Mouse (Mus musculus) lung, embryonic 15.5 days (tissue): ENCODE results near the gene Gm17545. TPM values are rescaled to one million over a fixed set of nuclear protein-coding genes. Genes with fewer than 3 reads are reported as not detected.
A peak's percentile ranks its signal among the peaks of the same experiment; 100 is the strongest.
"Not testable (repeated sequence)": the region's sequence is repeated elsewhere in the genome, so short reads cannot be mapped to it uniquely, and the experiment has no call there.

Source experiments
- ATAC-seq: fragments of 200-750 bp; cut with Nextera tagmentation; 2 replicates; pipeline ENCODE4 v1.8.0; 2017; ENCODE audit warnings: moderate number of reproducible peaks, borderline replicate concordance; ENCODE audit not compliant: low FRiP score, low TSS enrichment; ENCODE audit errors: extremely low read depth
- H3K27ac ChIP-seq: fragments of 300-500 bp; sonication (generic); 2 replicates; pipeline ENCODE4 v1.5.1; 2015; ENCODE audit warnings: moderate library complexity, mild to moderate bottlenecking, inconsistent platforms
- H3K27me3 ChIP-seq: fragments of 300-500 bp; sonication (generic); 2 replicates; pipeline ENCODE4 v1.6.1; 2015; ENCODE audit warnings: inconsistent platforms
- H3K36me3 ChIP-seq: fragments of 300-500 bp; sonication (generic); 2 replicates; pipeline ENCODE4 v1.6.1; 2015; ENCODE audit warnings: inconsistent platforms
- H3K4me1 ChIP-seq: fragments of 300-500 bp; sonication (generic); 2 replicates; pipeline ENCODE4 v1.6.1; 2015; ENCODE audit warnings: inconsistent platforms
- H3K4me2 ChIP-seq: fragments of 300-500 bp; sonication (generic); 2 replicates; pipeline ENCODE4 v1.6.1; 2015; ENCODE audit warnings: inconsistent platforms, mild to moderate bottlenecking, moderate library complexity
- H3K4me3 ChIP-seq: fragments of 300-500 bp; sonication (generic); 2 replicates; pipeline ENCODE4 v1.5.1; 2015; ENCODE audit warnings: mild to moderate bottlenecking, inconsistent platforms
- H3K9ac ChIP-seq: fragments of 300-500 bp; sonication (generic); 2 replicates; pipeline ENCODE4 v1.6.1; 2015; ENCODE audit warnings: inconsistent platforms
- H3K9me3 ChIP-seq: fragments of 300-500 bp; sonication (generic); 2 replicates; pipeline ENCODE4 v1.6.1; 2016; ENCODE audit warnings: inconsistent platforms
- WGBS: fragments of 180-500 bp; shearing (Covaris S2); methylation state at CpG from one replicate; pipeline ENCODE4 v1.1.7; 2015; 5-methylcytosine and 5-hydroxymethylcytosine counted together
- polyA plus RNA-seq: library from polyadenylated mRNA; unstranded; fragments of >200 nt; fragmentation: Nextera tagmentation; extraction: Ambion mirVana; gene quantifications from 2 replicates; pipeline ENCODE4 v1.2.1, GENCODE M21; 2015

Gm17545 gene
- not detected in 2 replicates for polyA plus RNA-seq

DNA sequence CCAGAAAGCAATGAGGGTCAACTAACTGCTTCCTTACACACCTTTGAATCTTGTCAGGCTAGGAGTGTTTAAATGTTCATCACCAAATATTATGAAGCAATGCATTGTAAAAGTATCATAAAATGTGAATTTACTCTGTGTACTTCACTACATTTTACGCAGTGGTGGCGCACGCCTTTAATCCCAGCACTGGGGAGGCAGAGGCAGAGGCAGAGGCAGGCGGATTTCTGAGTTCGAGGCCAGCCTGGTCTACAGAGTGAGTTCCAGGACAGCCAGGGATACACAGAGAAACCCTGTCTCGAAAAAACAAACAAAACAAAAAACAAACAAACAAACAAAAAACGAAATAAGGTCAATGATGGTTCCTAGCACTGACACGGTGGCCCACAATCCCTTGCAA, at the start of gene Gm17545:
Gene Gm17545, plus strand, starts transcription at position 301 of the 400 bp plus-strand sequence.
- not testable (repeated sequence) for H3K4me1 ChIP-seq, H3K27me3 ChIP-seq, H3K27ac ChIP-seq, ATAC-seq, H3K9ac ChIP-seq, H3K4me3 ChIP-seq, H3K4me2 ChIP-seq, H3K9me3 ChIP-seq
- peaks cover 77% of the 10 kb centered on the region for H3K36me3 ChIP-seq
- WGBS, result 85% methylated on average over 8 of the region's 8 CpGs

DNA sequence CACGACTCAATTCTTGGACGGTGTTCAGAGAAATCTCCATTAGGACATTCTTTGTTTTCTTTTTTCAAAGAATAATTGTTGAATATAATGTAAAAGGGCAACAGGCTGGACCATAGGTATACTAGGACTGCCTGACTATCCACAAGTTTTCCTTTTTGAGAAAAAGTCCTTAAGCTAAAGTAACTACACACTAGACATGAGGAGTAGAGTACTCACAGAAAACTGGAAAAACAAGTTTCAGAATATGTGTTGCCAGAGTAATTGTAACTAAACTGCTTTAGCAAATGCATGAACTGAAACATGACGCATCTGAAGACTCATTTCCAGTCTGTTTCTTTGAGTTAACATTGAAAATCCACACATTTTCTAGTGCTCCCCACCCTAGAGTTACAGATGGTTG, 48.7 kb upstream of the Gm17545 start:
- Histone ChIP-seq H3K4me2 (peak overlapping the region; percentile 10; the same call in 1 of the 2 replicates), H3K27me3 (no peaks in the 10 kb centered on the region), H3K27ac (peak overlapping the region; percentile 88), H3K36me3 (no peaks in the 10 kb centered on the region), H3K9me3 (no peaks in the 10 kb centered on the region), H3K4me3 (no peak overlapping the region), H3K4me1 (no peaks in the 10 kb centered on the region), H3K9ac (no peak overlapping the region)
- ATAC-seq, result peak; percentile 73
- WGBS, result 39% methylated on average over 3 of the region's 3 CpGs

DNA sequence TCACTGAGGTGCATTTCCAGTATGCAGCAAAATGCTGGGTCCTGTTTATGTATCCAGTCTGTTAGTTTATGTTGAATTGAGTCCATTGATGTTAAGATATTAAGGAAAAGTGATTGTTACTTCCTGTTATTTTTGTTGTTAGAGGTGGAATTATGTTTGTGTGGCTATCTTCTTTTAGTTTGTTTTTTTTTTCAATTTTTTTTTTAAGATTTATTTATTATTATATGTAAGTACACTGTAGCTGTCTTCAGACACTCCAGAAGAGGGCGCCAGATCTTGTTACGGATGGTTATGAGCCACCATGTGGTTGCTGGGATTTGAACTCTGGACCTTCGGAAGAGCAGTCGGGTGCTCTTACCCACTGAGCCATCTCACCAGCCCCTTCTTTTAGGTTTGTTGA, 46.5 kb upstream of the Gm17545 start:
- not testable (repeated sequence) for H3K4me3 ChIP-seq

DNA sequence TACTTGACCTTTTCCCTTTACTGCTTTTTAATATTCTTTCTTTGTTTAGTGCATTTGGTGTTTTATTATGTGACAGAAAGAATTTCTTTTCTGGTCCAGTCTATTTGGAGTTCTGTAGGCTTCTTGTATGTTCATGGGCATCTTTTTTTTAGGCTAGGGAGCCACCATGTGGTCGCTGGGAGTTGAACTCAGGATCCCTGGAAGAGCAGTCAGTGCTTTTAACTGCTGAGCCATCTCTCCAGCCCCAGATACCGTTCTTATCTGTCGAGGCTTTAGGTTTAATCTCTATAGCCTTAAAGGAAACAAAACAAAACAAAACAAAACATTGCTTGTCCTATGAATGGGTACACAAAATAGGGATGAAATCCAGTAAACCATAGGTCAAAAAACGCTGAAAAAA, 45.7 kb upstream of the Gm17545 start:
- H3K27ac ChIP-seq, H3K27me3 ChIP-seq, H3K9ac ChIP-seq, H3K36me3 ChIP-seq, H3K4me1 ChIP-seq, H3K4me3 ChIP-seq, ATAC-seq, H3K9me3 ChIP-seq, H3K4me2 ChIP-seq: not testable (repeated sequence)
- WGBS, result 17% methylated on average over 4 of the region's 4 CpGs

More for the DNA sequence above, 46.5 kb upstream of the Gm17545 start:
- H3K36me3 ChIP-seq, H3K9ac ChIP-seq, H3K27ac ChIP-seq, H3K4me1 ChIP-seq, H3K27me3 ChIP-seq, H3K9me3 ChIP-seq, H3K4me2 ChIP-seq, ATAC-seq: not testable (repeated sequence)
- WGBS, result 75% methylated on average over 4 of the region's 4 CpGs

DNA sequence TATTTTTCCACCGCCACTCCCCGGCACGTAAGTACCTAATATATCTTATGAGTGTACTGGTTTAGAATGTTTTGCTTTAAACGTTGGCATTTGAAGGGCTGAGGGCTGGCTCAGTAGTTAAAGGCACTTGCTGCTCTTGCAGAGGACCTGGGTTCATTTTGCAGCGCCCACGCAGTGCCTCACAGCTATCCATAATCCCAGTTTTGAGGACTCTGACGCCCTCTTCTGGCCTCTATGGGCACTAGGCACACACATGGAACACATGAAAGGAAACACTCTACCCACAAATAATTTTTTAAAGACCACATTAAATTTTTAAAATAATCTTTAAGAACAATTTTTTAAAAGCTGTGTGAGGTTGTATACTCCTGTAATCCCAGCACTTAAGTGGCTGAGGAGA, 44.6 kb upstream of the Gm17545 start:
- ATAC-seq, result no peak
- H3K4me3 ChIP-seq, result no peak overlapping the region

DNA sequence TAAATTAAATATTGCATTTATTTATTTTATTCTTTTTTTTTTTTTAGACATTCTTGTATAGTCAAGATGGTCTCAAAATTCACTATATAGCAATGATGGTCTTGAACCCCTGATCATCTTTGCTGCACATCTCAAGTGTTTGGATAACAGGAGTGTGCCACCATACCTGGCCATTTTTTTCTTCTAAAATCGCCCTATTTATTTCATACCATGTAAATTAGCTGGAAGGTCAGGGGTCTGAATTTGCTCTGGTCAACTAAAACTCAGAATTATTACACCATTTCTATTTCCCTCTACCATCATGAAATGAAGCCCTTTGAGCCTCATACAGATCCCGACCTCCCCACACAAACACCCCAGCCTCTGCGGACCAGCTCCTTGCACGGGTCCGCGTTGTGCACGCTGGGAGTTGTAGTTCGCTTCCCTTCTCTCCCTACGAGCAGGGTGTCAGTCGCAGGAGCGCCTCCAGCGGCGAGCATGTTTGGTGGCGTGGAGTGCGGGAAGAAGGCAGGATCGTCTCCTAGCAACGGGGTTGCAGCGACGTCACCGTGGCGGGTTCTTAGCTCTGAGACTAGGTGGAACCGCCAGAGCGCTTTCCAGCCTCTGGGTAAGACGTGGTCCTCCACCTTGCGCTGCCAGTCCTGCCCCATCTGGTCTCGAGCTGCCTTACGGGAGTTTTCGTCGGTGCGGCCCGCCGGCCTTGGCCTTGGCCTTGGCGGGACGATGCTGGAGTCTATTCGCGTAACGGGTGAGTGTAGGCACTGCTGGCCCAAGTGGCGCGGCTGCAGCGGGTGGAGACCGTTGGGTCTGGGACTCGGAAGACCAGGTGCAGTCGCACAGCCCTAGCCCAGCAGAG, 42.9 kb upstream of the Gm17545 start, which contains the start of gene 9530077C05Rik:
Gene 9530077C05Rik, plus strand, starts transcription at position 512 of the 856 bp plus-strand sequence.
- Histone ChIP-seq H3K27ac (no peak within 1 kb of the TSS), H3K4me3 (peak within 1 kb of the TSS; percentile 58), H3K36me3 (no peaks in the 10 kb centered on the region), H3K4me2 (peak within 1 kb of the TSS; percentile 90), H3K9me3 (no peaks in the 10 kb centered on the region), H3K9ac (peak within 1 kb of the TSS; percentile 46), H3K4me1 (peaks cover 3% of the 10 kb centered on the region; the same call in 1 of the 2 replicates), H3K27me3 (no peaks in the 10 kb centered on the region)
- under 1% methylated on average over 43 of the region's 43 CpGs for WGBS
- ATAC-seq, result peak; percentile 99

More for the DNA sequence above, 44.6 kb upstream of the Gm17545 start:
- Histone ChIP-seq H3K27ac (no peak overlapping the region), H3K4me1 (peaks cover 3% of the 10 kb centered on the region; the same call in 1 of the 2 replicates), H3K4me2 (no peak overlapping the region), H3K9ac (no peak overlapping the region), H3K9me3 (no peaks in the 10 kb centered on the region), H3K36me3 (no peaks in the 10 kb centered on the region), H3K27me3 (no peaks in the 10 kb centered on the region)
- WGBS, result 69% methylated on average over 7 of the region's 7 CpGs

DNA sequence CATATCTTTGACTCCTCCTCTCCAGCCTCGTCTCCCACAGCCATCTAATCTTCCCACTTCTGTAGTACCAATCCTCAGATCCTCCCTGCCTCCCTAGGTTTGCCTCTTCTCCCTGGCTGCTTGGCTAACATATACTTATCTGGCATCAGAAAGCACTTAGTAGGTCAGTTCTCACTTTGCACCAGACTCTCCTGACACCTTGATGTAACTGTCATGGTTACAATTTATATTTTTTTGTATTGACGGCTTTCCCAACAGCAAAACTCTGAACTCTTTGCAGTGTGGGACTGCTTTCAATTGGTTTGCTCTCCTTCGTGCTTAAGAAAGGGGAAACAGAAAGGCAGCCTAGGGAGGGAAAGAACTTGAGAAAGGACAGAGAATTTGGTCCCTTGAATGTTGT, 37.9 kb upstream of the Gm17545 start:
- 67% methylated on average over 3 of the region's 3 CpGs for WGBS
- H3K36me3 ChIP-seq, result no peaks in the 10 kb centered on the region
- no peak overlapping the region for H3K9ac ChIP-seq
- no peak for ATAC-seq
- no peak overlapping the region for H3K4me2 ChIP-seq
- no peak overlapping the region for H3K27ac ChIP-seq
- H3K4me3 ChIP-seq, result no peak overlapping the region
- H3K4me1 ChIP-seq, result peaks cover 6% of the 10 kb centered on the region; the same call in 1 of the 2 replicates
- H3K9me3 ChIP-seq, result no peaks in the 10 kb centered on the region
- no peaks in the 10 kb centered on the region for H3K27me3 ChIP-seq

DNA sequence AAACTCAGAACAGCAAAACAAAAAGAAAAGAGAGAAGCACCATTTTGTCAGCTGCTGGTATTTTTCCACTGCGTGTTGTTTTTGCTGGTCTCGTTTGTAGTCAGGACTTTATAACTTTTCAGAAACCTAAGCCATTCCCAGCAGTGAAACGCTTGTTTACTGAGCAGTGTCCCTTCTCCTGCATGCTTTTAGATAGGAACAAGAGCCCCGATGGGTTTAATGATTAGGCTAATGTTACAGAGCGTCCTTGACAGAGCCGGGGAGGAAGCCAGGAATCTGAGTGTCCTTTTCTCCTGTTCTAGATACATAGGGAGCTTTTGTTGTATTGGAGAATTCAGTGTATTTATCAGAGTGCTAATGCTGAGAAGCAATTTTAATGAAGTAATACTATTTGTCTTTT, 36.5 kb upstream of the Gm17545 start:
- H3K4me1 ChIP-seq, result 0 out of 2 replicates have a peak, but pooled peaks cover 3% of the 10 kb centered on the region
- H3K9ac ChIP-seq, result no peak overlapping the region
- H3K9me3 ChIP-seq, result no peaks in the 10 kb centered on the region
- H3K36me3 ChIP-seq, result no peaks in the 10 kb centered on the region
- no peak overlapping the region for H3K4me2 ChIP-seq
- H3K27ac ChIP-seq, result no peak overlapping the region
- H3K27me3 ChIP-seq, result no peaks in the 10 kb centered on the region
- no peak for ATAC-seq
- H3K4me3 ChIP-seq, result no peak overlapping the region
- 36% methylated on average over 6 of the region's 6 CpGs for WGBS

DNA sequence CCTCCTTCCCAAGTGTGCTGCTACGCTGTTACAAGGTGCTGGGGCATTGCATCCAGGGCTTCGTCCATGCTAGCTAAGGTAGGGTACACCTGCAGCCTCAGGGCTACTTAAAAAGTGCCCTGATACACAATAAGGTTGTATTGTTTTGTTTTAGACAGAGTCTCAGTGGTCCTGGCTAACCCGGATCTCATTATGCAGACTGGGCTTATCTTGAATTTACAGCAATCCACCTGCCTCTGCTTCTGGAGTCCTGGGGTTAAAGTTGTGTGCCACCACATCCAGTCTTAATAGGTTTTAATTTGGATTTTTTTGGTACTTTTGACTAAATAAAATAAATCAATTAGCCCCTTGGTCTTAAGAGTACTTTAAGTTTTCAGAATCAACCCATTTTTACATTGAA, 34.2 kb upstream of the Gm17545 start:
- 0 out of 2 replicates have a peak, but pooled peaks cover 3% of the 10 kb centered on the region for H3K4me1 ChIP-seq
- no peak overlapping the region for H3K4me2 ChIP-seq
- WGBS, result 85% methylated on average over 3 of the region's 3 CpGs
- no peaks in the 10 kb centered on the region for H3K36me3 ChIP-seq
- H3K9me3 ChIP-seq, result no peaks in the 10 kb centered on the region
- H3K27me3 ChIP-seq, result no peaks in the 10 kb centered on the region
- no peak overlapping the region for H3K27ac ChIP-seq
- no peak overlapping the region for H3K4me3 ChIP-seq
- ATAC-seq, result no peak
- H3K9ac ChIP-seq, result no peak overlapping the region

DNA sequence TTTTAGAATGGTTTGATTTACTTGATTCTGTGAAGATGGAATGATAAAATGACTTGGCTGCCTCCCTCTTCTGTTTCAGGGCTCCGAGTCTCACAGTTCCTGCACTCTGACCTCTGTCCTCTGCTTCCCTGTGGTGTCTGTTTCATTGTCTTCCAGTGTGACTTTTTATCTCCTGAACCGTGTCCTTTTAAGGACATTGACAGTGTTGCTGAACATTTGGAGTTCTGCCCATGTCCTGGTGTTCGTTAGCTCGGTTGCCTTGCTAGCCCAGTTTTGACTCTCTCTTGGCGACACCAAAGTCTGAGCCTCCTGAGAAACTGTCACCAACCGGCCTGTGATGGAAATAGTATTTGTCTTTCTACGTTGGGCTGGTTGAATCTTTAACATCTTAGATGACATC, 33.6 kb upstream of the Gm17545 start:
- Histone ChIP-seq H3K36me3 (no peaks in the 10 kb centered on the region), H3K4me1 (0 out of 2 replicates have a peak, but pooled peaks cover 3% of the 10 kb centered on the region), H3K9ac (no peak overlapping the region), H3K4me2 (no peak overlapping the region), H3K4me3 (no peak overlapping the region), H3K27me3 (no peaks in the 10 kb centered on the region), H3K9me3 (no peaks in the 10 kb centered on the region), H3K27ac (no peak overlapping the region)
- WGBS, result 52% methylated on average over 7 of the region's 7 CpGs
- no peak for ATAC-seq

DNA sequence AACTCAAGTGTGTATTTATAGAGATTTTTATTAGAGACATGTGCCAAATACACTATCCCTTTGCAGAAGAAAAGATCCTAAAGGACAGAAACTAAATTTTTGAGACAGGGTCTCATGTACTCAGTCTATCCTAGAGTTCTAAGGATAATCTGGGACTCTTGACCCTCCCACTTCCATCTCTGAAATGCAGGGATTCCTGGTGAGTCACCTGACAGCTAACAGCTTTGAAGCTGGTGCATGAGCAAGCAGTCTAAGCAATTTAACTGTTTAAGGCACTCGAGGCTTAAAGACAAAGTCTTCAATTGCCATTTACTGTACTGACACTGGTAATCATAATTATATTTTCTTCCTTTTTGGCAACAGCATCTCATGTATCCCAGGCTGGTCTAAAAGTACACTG, 31.5 kb upstream of the Gm17545 start:
- no peak overlapping the region for H3K4me2 ChIP-seq
- no peak overlapping the region for H3K4me3 ChIP-seq
- no peaks in the 10 kb centered on the region for H3K9me3 ChIP-seq
- ATAC-seq, result no peak
- no peaks in the 10 kb centered on the region for H3K27me3 ChIP-seq
- H3K4me1 ChIP-seq, result 0 out of 2 replicates have a peak, but pooled peaks cover 3% of the 10 kb centered on the region
- no peak overlapping the region for H3K27ac ChIP-seq
- no peaks in the 10 kb centered on the region for H3K36me3 ChIP-seq
- WGBS, result 58% methylated on average over 1 of the region's 1 CpGs
- H3K9ac ChIP-seq, result no peak overlapping the region

DNA sequence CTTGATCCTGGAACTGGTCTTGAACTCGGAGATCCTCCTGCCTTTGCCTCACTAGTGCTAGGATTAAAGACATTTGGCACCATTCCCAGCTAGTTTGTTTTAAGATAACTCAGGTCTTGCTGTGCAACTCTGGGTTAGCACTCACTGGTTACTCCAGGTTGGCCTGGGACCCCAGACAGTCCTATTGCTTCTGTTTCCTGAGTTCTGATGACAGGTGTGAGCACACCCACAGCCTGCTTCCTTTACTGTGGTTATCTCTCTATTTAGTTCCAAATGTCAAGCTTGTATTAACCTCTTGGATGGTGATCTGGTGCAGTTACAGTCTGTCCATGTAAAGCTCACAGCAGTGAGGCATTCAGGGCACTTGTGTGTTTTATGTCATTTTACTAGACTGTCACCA, 30.6 kb upstream of the Gm17545 start:
- no peaks in the 10 kb centered on the region for H3K27me3 ChIP-seq
- H3K4me3 ChIP-seq, result no peak overlapping the region
- H3K9ac ChIP-seq, result no peak overlapping the region
- no peaks in the 10 kb centered on the region for H3K4me1 ChIP-seq
- ATAC-seq, result no peak
- no peak overlapping the region for H3K27ac ChIP-seq
- H3K9me3 ChIP-seq, result no peaks in the 10 kb centered on the region
- WGBS, result 49% methylated on average over 1 of the region's 1 CpGs
- no peak overlapping the region for H3K4me2 ChIP-seq
- no peaks in the 10 kb centered on the region for H3K36me3 ChIP-seq
